Mouse (Mus musculus): ENCODE results near the gene Tesc.

DNA sequence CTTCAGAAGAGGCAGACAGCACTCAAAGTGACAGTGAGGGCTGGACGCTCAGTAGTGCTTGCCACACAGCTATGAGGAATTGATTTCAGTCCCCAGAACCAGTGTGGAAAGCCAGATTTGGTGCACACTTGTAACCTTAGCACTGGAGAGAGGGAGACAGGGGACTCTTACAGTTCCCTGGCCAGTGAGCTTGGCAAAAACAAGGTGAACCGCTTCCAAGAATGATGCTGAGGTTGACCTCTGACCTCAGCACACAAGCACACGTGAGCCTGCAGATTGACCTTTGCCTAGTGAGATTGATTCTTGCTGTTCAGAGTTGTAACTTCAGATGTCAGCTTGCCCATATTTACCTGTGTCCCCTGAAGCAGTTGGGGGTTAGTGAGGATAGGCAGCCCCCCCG is 41.2 kb upstream of the Tesc start:
- no peak for TF ChIP-seq CTCF (IDR thresholded peaks at IDR 0.05; ENCODE audit: low read depth, low read length)
- TF ChIP-seq TAL1 (conservative IDR thresholded peaks at IDR 0.05; ENCODE audit: low read depth, low read length) = no peak
- TF ChIP-seq GATA1 (IDR thresholded peaks at IDR 0.05; ENCODE audit: borderline replicate concordance, low read length) = no peak
- no peak for TF ChIP-seq POLR2AphosphoS5 (IDR thresholded peaks at IDR 0.05; ENCODE audit: insufficient replicate concordance, low read depth, low read length)
- no peak for TF ChIP-seq GATA2 (IDR thresholded peaks at IDR 0.05; ENCODE audit: borderline replicate concordance, low read depth, low read length)
